Mouse (Mus musculus): ENCODE data around the gene Zfp46.
A peak's percentile ranks its signal among the peaks of the same experiment; 100 is the strongest.

The Zfp46 gene

GRCm38 (mm10) chr4:136284455-136284854 is at the start of gene Zfp46:
Gene Zfp46 (plus strand): TSS chr4:136284683.
- ATAC-seq (ENCODE audit: low TSS enrichment) = peak; percentile 53

- no peak for ATAC-seq (ENCODE audit: low TSS enrichment)
Measured at GRCm38 (mm10) chr4:136238669-136239068, 45.8 kb upstream of the Zfp46 start.

GRCm38 (mm10) chr4:136239111-136239510 is 45.4 kb upstream of the Zfp46 start:
- no peak for ATAC-seq (ENCODE audit: low TSS enrichment)

GRCm38 (mm10) chr4:136239622-136240021 is 44.9 kb upstream of the Zfp46 start:
- ATAC-seq (ENCODE audit: low TSS enrichment) = peak; percentile 89

GRCm38 (mm10) chr4:136240123-136240522 is 44.4 kb upstream of the Zfp46 start:
- ATAC-seq (ENCODE audit: low TSS enrichment) = no peak

GRCm38 (mm10) chr4:136240955-136241354 is 43.5 kb upstream of the Zfp46 start:
- ATAC-seq (ENCODE audit: low TSS enrichment) = no peak

- no peak for ATAC-seq (ENCODE audit: low TSS enrichment)
Measured at GRCm38 (mm10) chr4:136242065-136242703, 42.3 kb upstream of the Zfp46 start.

GRCm38 (mm10) chr4:136242728-136243127 is 41.8 kb upstream of the Zfp46 start:
- no peak for ATAC-seq (ENCODE audit: low TSS enrichment)

GRCm38 (mm10) chr4:136244208-136244607 is 40.3 kb upstream of the Zfp46 start:
- ATAC-seq (ENCODE audit: low TSS enrichment) = no peak

- ATAC-seq (ENCODE audit: low TSS enrichment) = no peak
Measured at GRCm38 (mm10) chr4:136245681-136246080, 38.8 kb upstream of the Zfp46 start.

- ATAC-seq (ENCODE audit: low TSS enrichment) = no peak
Measured at GRCm38 (mm10) chr4:136246568-136246969, 37.9 kb upstream of the Zfp46 start.

- ATAC-seq (ENCODE audit: low TSS enrichment) = peak; percentile 41; the same call in 1 of the 2 replicates
Measured at GRCm38 (mm10) chr4:136247386-136247728, 37.1 kb upstream of the Zfp46 start.

GRCm38 (mm10) chr4:136247729-136248463 is 36.6 kb upstream of the Zfp46 start, which contains the start of gene Tcea3:
Gene Tcea3 (plus strand): TSS chr4:136247729.
- no peak for ATAC-seq (ENCODE audit: low TSS enrichment)

- ATAC-seq (ENCODE audit: low TSS enrichment) = no peak
Measured at GRCm38 (mm10) chr4:136248464-136249331, 35.8 kb upstream of the Zfp46 start.

- no peak for ATAC-seq (ENCODE audit: low TSS enrichment)
Measured at GRCm38 (mm10) chr4:136249332-136249647, 35.2 kb upstream of the Zfp46 start.

- ATAC-seq (ENCODE audit: low TSS enrichment) = peak; percentile 55; the same call in 1 of the 2 replicates
Measured at GRCm38 (mm10) chr4:136249780-136250179, 34.7 kb upstream of the Zfp46 start.

GRCm38 (mm10) chr4:136255919-136256318 is 28.6 kb upstream of the Zfp46 start:
- ATAC-seq (ENCODE audit: low TSS enrichment) = no peak

- no peak for ATAC-seq (ENCODE audit: low TSS enrichment)
Measured at GRCm38 (mm10) chr4:136256696-136257095, 27.8 kb upstream of the Zfp46 start.

GRCm38 (mm10) chr4:136259916-136260315 is 24.6 kb upstream of the Zfp46 start:
- no peak for ATAC-seq (ENCODE audit: low TSS enrichment)

- ATAC-seq (ENCODE audit: low TSS enrichment) = peak; percentile 67
Measured at GRCm38 (mm10) chr4:136260491-136261180, 23.8 kb upstream of the Zfp46 start.

GRCm38 (mm10) chr4:136261912-136262311 is 22.6 kb upstream of the Zfp46 start:
- ATAC-seq (ENCODE audit: low TSS enrichment) = no peak

- no peak for ATAC-seq (ENCODE audit: low TSS enrichment)
Measured at GRCm38 (mm10) chr4:136263555-136263954, 20.9 kb upstream of the Zfp46 start.

Data from frontal cortex, adult (tissue).